Mouse (Mus musculus) adrenal gland, postnatal 10 days (tissue): ENCODE data around the gene Grk4. TPM values are rescaled to one million over a fixed set of nuclear protein-coding genes. Genes with fewer than 3 reads are reported as not detected.

ENCODE experiments used
- DNase-seq: peaks from one replicate; pipeline ENCODE4 v3.0.0; 2021; ENCODE audit warnings: mixed read lengths
- long read RNA-seq, 2 experiments: library from polyadenylated mRNA; stranded (forward); transcript quantifications; one replicate each; pipeline ENCODE4 v2.0.0; 2021
- total RNA-seq, 2 experiments: library from RNA; stranded (reverse); gene quantifications; 2 replicates each; pipeline ENCODE4 v1.2.3; 2021

Gene Grk4
- total RNA-seq, result 1 to 10 TPM; 1.8 to 3.0 TPM
- long read RNA-seq, experiment 1, result 0 reads
- long read RNA-seq, experiment 2, partial matches to known transcripts, result 0 of 2 reads
- long read RNA-seq, experiment 2, other reads (novel, unspliced or antisense), result 0 of 2 reads

DNA sequence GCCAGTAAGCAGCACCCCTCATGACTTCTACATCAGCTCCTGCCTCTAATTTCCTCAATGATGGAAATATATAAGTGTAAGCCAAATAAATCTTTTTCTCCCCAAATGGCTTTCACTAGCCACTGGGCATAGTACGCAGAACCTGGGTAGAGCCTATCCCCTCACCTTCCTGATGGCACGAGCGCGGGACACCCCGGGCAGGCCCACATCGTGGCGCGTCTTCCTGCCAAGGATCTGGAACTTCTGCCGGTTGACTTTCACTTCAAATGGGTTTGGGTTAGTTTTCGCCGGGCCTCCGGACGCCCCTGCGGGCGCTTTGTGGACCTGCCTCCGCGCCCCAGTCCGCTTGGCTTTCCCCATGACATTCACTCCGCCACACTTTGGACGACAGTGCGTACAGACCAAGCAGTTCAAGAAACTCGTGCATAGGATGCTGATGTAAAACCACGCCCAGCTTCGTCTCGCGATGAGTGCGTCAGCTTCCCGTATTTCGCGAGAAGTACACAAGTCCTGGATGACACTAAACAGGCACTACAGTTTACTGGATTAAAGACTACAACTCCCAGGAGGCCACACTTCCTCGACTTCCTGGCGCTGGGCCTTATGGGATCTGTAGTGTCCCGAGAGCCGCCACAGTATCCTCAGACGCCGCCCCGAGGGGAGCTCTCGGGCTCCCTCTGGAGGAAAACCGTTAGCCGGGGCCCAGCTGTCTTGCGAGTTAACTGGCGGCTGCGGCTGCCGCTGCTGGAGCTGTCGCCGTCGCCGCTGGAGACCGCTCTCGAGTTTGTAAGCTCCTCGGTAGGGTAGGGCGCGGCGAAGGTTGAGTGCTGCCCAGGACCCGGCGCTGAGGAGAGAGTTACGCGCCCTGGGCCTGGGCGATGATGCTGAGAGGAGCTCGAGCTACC, at the start of gene Grk4, which contains the start of gene Nop14:
Grk4 (plus strand) TSS at position 694 of the 905 bp plus-strand sequence.
Nop14 (minus strand) TSS at position 463 of the 905 bp plus-strand sequence.
- peak; percentile 99 for DNase-seq

DNA sequence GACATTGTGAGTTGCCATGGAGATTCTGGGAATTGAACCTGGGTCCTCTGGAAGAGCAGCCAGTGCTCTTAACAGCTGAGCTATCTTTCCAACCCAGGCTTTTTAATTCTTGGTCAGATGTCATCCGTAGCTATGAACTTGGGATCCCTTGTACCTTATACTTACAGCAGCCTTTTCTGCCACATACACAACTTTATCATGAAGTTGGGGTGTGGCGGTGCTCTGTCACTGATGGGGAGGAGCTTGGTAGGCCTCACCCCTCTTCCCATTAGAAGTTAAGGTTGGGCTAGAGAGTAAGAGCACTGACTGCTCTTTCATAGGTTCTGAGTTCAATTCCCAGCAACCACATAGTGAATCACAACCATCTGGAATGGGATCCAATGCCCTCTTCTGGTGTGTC, 27.2 kb upstream of the Grk4 start:
- DNase-seq, result no peak

DNA sequence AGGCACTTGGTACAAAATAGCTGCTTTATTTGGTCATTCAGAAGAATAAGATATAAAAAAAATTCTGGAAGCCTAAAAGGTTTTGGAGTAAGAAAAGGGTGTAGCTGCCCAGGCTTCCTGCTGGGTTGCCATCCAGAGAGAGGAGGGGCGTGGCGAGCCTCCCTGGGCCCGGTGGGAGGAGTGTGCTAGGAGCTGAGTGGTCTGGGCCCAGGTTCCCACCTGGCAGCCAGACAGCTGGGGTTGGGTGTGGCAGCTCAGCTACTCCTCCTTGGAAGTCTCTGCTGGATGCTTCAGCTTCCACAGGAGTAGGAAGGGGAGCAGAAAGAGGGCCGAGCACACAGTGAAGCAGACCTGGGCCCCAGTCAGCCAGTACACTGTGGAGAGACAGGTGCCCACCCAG, 26.5 kb upstream of the Grk4 start:
- DNase-seq, result peak; percentile 11

DNA sequence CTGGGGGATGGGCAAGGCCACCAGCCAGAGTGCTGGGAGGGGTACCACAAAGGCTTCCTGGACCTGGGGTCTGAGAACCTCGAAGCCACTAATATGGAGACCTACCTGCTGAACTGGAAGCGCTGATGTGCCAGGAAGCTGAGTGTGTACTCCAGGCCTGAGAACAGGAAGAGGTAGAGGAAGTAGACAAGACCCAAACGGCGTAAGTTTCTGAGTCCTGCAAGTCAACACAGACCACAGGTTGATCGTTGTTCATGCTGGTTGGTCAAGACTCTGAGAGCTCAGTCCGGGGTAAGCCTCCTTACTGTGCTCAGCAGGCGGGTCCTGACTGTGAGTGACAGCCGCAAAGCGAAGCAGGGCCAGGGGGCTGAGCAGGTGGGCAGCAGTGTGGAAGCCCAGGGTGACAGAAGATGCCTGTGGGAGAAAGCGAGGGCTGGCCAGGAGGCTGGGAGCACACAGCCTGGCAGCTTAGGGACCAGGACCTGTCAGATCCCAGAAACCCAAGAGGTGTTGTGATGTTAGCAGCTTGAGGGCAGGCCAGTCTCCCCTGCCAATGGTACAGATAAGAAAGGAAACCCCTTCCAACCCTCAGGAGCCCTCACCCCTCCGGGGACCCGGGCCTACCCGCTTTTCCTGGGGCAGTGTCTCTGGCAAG, 25.3 kb upstream of the Grk4 start:
- DNase-seq, result no peak

DNA sequence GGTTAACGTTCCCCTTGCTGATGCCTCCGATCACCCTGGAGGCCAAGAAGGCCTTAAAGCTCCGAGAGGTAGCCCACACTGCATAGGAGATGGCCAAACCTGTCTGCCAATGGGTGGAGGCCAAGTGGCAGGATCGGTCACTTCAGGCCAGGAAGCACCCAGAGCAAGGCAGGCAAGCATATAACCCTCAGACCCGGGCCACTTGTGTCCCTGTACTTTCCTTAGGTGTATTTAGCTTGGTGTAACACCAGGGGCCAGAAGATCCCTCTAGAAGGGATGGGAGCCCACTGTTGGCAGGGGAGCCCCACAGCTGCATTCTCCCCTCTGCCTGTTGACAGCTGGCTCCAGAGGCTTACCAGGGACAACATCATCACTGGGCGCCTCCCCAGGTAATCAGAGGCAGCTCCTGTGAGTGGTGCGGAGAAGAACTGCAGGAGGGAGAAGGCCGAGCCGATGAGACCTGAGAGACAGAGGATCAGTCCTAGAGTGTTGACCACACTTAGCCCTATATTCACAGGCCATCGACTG, 24.4 kb upstream of the Grk4 start:
- no peak for DNase-seq

DNA sequence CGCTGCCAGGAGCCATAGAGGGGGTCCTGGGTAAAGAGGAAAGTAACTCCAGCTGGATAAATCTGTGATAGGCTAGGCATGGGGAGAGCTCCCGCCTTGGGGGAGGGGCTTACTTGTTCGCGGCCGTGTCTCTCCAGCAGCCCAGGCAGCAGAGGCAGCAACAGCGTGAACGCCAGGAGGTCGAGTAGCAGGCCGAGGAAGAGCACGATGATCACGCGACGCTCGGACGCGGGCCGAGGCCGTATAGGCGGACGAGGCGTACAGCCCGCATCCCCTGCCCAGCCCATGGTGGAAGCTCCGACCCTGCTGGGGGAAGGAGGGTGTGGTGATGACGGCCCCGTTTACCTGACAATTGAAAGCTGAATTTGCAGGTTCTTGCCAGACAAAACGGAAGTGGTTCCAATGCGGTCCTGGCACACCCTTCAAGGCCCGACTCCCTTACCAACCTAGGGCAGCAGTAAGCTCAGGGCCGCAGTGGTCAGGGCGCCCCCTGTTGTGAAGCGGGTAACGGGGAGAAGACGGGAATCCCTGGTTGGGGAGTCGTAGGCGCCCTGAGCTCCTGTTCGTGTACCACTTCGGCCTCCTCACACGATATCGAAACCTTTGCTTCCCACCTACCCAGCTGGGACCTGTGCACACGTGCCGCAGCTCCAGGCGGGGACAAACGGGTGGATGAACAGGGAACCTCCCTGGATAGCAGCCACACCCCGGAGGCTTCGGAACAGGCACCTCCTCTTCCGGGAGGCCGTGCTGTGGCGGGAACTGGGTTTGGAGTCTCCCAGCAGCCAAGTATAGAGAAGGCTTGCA, 23.5 kb upstream of the Grk4 start, which contains the start of gene Mfsd10:
Mfsd10 (minus strand) TSS at position 732 of the 807 bp plus-strand sequence.
- DNase-seq, result peak; percentile 91

DNA sequence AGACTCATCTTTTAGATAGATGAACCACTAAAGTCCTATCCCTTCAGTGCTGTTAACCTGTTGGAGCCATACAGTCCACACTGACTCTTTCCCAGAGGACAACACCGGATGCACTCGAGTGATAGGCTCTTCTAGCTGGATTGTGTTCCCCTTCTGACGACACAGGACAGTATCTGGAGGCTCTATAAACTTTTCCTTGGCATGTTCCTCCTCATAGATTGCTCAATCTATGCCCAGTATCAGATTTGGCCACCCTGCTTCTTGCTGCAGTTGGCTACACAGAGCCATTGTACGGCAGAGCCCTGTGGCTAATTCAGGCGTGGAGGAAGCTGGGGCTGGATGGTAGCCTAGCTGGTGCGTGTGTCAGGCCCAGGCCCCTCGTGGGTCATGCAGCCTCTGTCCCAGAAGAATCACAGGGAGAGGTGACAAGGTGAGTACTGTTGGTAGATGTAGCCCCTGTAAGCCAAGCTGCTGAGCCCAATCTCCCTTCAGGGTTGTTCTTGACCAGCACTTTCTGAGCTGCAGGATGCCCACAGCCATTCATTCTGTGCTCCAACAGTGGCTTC, 22.5 kb upstream of the Grk4 start:
- DNase-seq, result no peak

DNA sequence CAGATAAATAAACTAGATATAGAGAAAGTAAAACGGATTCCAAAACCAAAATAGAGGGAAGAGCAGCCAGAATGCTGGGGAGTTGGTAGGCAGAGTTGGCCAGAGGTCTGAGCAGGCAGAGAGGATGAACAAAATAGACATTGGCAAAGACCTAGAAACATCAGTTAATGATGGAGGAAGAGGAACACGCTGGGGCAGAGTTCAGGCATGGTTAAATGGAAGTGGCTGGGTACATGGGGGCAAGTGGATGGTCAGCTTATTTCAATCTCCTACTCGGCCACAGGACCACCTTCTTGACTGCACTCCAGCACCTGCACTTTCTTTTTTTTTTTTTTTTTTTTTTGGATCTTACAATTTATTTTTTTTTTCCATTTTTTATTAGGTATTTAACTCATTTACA, 18.2 kb upstream of the Grk4 start:
- no peak for DNase-seq

DNA sequence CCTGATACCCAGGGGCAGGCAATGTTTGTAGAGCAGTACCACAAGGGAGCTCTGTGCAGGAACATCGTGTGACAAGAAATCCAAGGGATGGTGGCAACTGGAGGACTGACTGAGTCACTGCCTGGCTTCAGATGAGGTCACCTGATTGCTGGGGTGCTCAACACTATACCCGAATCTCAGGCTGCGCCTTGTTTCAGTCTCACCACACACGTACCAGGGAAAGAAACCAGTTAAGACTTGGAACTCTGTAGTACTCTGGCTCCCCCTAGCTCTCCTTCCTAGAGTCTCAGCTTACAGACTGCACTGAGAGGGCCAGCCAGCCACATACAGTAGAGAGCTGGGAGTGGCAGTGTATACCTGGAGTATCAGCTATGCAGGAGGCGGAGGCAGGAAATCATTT, 17.2 kb upstream of the Grk4 start:
- peak; percentile 45 for DNase-seq

DNA sequence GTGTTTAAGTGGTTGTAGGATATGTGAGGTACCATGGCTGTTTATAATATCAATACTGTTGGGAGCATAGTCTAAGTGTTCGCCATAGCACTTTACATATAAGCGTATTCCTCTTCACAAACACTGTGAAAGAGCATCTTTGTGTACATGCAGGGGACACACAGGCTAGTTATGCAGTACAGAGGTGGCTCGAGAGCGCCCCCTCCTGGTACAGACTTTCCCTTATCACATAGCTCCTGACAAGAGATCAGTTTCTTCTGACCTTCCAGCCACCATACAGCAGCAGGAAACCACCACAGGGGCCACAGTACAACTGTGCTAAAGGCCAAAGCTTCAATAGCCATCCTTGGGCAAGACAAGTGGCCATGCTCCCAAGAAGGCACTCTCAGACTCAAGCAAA, 12.6 kb upstream of the Grk4 start:
- peak; percentile 76 for DNase-seq

DNA sequence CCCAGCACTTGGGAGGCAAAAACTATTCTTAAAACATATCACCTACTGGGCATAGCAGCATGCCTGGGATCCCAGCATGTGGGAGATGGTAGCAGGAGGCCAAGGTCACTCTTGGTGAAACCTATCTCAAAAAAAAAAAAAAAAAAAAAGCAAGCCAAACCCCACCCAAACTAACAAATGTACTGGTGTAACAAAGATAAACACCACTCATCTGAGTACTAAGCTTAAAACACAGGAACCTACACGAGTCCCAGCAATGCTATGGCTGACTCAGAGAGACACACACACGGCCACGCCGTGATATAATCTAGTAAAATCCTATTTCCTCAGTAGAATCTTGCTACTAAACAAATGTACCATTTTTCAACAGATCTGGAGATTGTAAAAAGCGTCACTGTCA, 7.2 kb upstream of the Grk4 start:
- no peak for DNase-seq

DNA sequence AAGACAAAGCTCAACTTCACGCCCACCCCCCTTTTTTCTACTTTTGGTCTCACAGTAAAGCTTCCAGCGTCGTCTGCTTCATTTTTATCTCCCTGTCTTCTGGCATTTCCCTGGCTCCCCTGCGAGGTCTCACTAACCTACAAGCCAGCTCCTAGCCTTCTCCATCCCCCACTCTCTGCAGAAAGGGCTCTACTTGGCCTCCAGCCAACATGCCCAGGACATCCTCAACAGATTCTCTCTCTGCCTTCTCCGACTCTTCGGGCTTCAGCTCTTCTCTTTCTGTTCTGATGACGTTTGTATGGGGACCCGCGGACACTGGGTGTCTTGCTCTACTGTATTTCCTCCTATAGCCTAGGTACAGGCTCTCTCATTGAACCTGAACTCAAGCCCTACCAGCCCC, 5.3 kb upstream of the Grk4 start:
- DNase-seq, result peak; percentile 18

DNA sequence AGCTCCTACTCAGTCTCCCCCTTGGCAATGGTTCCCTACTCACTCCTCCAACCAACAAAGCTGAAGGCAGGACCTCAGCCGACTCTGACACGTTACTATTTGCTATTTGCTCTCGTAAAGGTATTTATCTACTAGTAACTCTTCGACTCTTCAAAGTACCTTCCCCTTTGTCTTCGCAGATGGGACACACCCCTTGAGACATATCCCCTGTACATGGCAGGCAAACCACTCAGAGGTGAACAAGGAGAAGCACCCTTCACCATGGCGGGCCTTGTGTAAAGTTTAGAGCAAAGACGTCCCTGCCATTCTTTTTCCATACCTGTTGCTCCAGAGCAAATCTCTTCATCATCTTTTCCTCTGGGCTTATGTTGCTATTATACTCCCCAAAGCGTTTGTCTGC, 2.6 kb upstream of the Grk4 start:
- DNase-seq, result no peak

DNA sequence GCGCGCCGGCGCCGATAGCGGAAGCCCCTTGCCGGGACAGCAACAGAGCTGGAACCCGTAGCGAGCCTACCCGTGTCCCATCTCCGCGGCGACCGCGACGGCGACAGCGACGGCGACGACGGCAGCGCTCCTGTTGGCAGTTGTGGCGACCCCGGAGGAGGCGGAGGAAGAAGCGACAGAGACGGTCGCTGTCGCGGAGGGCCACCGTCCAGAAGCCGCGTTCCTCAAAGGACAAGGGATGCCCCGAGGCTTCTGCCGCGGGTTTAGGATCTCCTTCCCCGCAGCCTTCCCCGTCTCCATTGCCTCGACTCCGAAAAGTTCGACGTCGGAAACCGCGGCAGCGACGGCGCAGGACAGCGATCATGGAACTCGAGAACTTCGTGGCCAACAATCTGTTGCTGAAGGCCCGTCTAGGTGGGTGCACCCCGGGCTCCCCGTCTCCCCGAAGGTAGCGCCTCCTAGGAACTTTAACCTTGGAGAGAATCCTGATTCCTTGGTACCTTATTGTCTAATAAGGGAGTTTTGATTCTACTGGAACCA, 482 bp downstream of the Grk4 start:
- DNase-seq, result no peak

DNA sequence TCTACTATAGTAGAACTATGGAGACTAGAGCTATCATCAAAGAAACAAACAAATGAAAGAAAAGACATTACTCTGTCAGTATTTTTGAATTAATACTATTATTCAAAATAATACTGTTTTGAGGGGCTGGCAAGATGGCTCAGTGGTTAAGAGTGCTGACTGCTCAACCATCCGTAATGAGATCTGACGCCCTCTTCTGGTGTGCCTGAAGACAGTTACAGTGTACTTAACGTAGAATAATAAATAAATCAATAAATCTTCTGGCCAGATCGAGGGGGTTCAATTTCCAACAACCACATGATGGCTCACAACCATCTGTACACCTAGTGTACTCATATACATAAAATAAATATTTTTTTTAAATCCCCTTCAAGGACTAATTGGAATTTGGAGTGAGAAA, 1.7 kb downstream of the Grk4 start:
- no peak for DNase-seq

DNA sequence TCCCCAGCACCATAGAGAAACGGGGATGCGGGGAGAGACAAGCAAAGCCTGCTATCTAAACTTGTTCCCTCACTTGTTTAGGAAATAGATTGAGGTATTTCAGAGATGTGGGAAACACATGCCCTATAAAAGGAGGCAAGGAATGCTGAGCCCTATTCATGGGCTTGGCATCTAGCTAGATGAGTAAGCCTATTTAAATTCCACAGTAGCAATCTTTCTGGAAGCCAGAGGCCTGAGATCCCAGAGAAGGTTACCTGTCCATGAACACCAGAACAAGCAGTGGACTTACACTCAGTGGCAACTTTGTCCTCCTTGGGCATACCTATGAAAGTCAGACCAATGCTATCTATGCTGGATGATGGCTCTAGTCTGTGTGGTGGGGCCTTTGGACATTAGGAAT, 3.1 kb downstream of the Grk4 start:
- DNase-seq, result no peak

DNA sequence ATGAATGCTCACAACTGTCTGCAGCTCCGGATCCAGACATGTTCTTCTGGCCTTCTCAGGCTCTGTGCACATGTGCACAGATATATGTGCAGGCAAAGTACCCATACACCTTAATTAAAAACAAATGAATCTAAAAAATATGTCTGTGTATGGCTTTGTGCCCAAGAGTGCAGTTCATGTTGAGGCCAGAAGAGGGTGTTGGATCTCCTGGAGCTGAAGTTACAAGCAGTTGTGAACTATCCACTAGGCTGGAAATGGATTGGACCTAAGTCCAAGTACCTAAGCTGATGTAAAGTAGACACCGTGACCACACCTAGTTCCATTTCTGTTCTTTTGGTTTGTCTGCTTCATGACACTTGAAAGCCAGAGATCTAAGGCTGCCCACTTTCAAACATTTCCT, 9.3 kb downstream of the Grk4 start:
- no peak for DNase-seq

DNA sequence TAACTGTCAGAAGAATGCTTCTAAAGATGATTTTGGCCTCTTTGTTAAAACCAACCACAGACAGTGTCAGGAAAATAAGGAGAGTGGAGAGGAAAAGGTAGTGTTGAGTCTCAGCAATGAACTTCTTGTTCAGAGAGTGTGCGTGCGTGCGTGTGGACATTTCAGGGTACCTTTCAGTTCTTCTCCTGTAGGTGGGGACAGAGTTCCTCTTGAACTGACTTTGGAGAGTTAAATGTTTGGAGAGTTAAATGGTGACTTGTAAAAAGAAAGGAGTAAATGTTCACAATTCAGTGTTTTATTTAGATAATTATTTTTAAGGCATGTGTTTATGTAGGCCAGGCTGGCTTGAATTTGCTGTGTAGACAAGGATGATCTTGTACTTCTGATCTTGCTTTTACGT, 10.1 kb downstream of the Grk4 start:
- DNase-seq, result no peak

DNA sequence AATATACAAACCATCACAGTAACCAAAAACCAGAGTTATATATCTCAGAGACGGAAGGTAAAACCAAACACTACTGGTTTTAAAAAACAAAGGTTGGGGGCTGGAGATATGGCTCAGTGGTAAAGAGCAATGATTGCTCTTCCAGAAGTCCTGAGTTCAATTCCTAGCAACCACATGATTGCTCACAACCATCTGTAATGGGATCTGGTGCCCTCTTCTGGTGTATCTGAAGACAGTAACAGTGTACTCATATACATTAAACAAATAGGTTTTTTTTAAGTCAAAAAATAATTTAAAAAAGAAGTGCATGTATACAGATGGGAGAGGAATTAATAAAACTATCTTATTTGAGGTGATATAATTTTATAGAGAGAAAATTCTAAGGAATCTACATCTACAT, 29.7 kb downstream of the Grk4 start:
- no peak for DNase-seq

DNA sequence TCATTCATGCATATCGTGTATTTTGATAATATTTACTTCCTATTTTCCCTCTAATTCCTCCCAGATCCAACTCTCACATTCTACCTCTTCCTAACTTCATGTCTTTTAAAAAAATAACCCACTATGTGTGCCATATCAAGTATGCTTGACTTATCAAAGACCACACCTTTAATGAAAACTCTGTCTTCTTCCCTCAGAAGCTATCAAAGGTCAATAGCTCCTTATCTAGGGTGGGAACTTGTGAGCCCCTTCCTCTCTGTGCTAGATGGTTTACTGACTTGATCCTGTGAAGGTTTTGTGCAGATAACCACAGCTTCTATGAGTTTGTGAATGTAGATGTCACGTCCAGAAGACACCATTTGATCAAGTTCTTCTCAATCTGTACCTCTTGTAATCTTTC, 32.6 kb downstream of the Grk4 start:
- no peak for DNase-seq

DNA sequence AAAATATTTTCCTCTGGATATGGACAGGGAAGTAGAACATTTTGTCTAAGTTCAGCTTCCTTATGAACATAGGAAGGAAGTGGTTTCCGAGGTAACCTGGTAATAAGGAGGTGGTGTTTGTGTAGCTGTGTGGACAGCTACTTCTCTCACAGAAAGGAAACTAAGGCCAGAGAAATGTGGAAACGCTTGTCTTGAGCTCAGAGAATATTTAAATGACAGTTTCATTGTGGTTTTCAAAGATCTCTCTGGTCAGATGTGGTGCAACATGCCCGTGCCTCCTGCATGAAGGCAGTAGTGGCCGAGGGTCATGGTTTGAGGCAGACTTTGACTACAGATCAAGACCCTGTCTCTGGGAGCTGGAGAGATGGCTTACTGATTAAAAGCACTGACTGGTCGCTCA, 35.3 kb downstream of the Grk4 start:
- DNase-seq, result no peak

DNA sequence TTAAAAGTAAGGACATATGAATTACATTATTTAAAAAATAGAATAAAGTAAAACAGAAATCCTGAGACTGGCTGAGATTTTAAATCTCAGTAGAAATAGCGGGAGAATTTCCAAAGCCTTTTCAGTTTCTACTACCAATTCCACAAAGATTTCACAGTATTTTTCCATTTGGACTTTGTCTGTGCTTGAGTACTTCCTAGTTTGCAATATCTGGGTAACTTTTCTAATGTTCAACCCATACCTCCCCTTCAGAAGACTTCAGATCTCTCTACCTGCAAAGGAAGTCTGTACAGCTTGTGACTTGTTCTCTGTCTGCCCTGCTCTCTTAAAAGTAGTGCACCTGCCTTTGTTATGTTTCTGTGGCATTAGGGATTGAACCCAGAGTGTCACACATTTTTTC, 48.3 kb downstream of the Grk4 start:
- DNase-seq, result no peak
